Mouse (Mus musculus) midbrain, embryonic 13.5 days (tissue): ENCODE data around the gene 1700088E04Rik. TPM values are rescaled to one million over a fixed set of nuclear protein-coding genes. Genes with fewer than 3 reads are reported as not detected.

Source experiments
- ATAC-seq: fragments of 200-750 bp; cut with Nextera tagmentation; 2 replicates; pipeline ENCODE4 v1.8.0; 2017; ENCODE audit warnings: mild to moderate bottlenecking, moderate TSS enrichment, moderate library complexity
- H3K27ac ChIP-seq: fragments of 300-500 bp; sonication (generic); 2 replicates; pipeline ENCODE4 v1.5.1; 2015; ENCODE audit warnings: inconsistent platforms, mild to moderate bottlenecking, moderate library complexity
- H3K27me3 ChIP-seq: fragments of 300-500 bp; sonication (generic); 2 replicates; pipeline ENCODE4 v1.6.1; 2015; ENCODE audit warnings: mild to moderate bottlenecking, inconsistent platforms
- H3K36me3 ChIP-seq: fragments of 300-500 bp; sonication (generic); 2 replicates; pipeline ENCODE4 v1.6.1; 2015; ENCODE audit warnings: mild to moderate bottlenecking, inconsistent platforms
- H3K4me1 ChIP-seq: fragments of 300-500 bp; sonication (generic); replicated peaks from 2 replicates; pipeline ENCODE4 v1.6.1; 2015; ENCODE audit warnings: inconsistent platforms
- H3K4me2 ChIP-seq: fragments of 300-500 bp; sonication (generic); replicated peaks from 2 replicates; pipeline ENCODE4 v1.6.1; 2015; ENCODE audit warnings: moderate library complexity, mild to moderate bottlenecking, inconsistent platforms
- H3K4me3 ChIP-seq: fragments of 300-500 bp; sonication (generic); replicated peaks from 2 replicates; pipeline ENCODE4 v1.5.1; 2015; ENCODE audit warnings: mild to moderate bottlenecking, inconsistent platforms
- H3K9ac ChIP-seq: fragments of 300-500 bp; sonication (generic); replicated peaks from 2 replicates; pipeline ENCODE4 v1.6.1; 2015; ENCODE audit warnings: mild to moderate bottlenecking, inconsistent platforms
- H3K9me3 ChIP-seq: fragments of 300-500 bp; sonication (generic); 2 replicates; pipeline ENCODE4 v1.6.1; 2016; ENCODE audit warnings: mild to moderate bottlenecking, inconsistent platforms
- WGBS: fragments of 180-500 bp; shearing (Covaris S2); methylation state at CpG from one replicate; pipeline ENCODE4 v1.1.7; 2015; 5-methylcytosine and 5-hydroxymethylcytosine counted together
- polyA plus RNA-seq: library from polyadenylated mRNA; unstranded; fragments of >200 nt; fragmentation: Nextera tagmentation; extraction: Ambion mirVana; gene quantifications from 2 replicates; pipeline ENCODE4 v1.2.1, GENCODE M21; 2015

1700088E04Rik gene
- polyA plus RNA-seq, 1 experiment from 2014 or later = 16.6 TPM

- H3K27ac ChIP-seq = no peak overlapping the region
- WGBS = 54% methylated on average over 7 of the region's 7 CpGs
- H3K4me1 ChIP-seq = peaks cover 22% of the 10 kb centered on the region
- no peaks in the 10 kb centered on the region for H3K9me3 ChIP-seq
- H3K4me3 ChIP-seq = no peak overlapping the region
- no peak overlapping the region for H3K9ac ChIP-seq
- H3K4me2 ChIP-seq = no peak overlapping the region
- no peaks in the 10 kb centered on the region for H3K27me3 ChIP-seq
- ATAC-seq = peak; percentile 62
- peaks cover 80% of the 10 kb centered on the region for H3K36me3 ChIP-seq
Measured at GRCm38 (mm10) chr15:79148533-79148932, 7.5 kb upstream of the 1700088E04Rik start.

GRCm38 (mm10) chr15:79145522-79145921 is 4.5 kb upstream of the 1700088E04Rik start:
- Histone ChIP-seq H3K4me1 (peaks cover 17% of the 10 kb centered on the region), H3K9me3 (no peaks in the 10 kb centered on the region), H3K27me3 (no peaks in the 10 kb centered on the region), H3K27ac (no peak overlapping the region), H3K4me2 (no peak overlapping the region), H3K9ac (no peak overlapping the region), H3K36me3 (peaks cover 54% of the 10 kb centered on the region), H3K4me3 (no peak overlapping the region)
- WGBS = 95% methylated on average over 7 of the region's 7 CpGs
- ATAC-seq = no peak

- H3K36me3 ChIP-seq = peaks cover 43% of the 10 kb centered on the region
- no peaks in the 10 kb centered on the region for H3K9me3 ChIP-seq
- H3K27ac ChIP-seq = no peak overlapping the region
- no peak overlapping the region for H3K4me3 ChIP-seq
- WGBS = 91% methylated on average over 8 of the region's 8 CpGs
- H3K9ac ChIP-seq = no peak overlapping the region
- no peaks in the 10 kb centered on the region for H3K27me3 ChIP-seq
- peaks cover 21% of the 10 kb centered on the region for H3K4me1 ChIP-seq
- ATAC-seq = no peak
- H3K4me2 ChIP-seq = no peak overlapping the region
Measured at GRCm38 (mm10) chr15:79144021-79144420, 3.0 kb upstream of the 1700088E04Rik start.

GRCm38 (mm10) chr15:79143316-79143715 is 2.3 kb upstream of the 1700088E04Rik start:
- ATAC-seq = no peak
- Histone ChIP-seq H3K4me1 (peaks cover 21% of the 10 kb centered on the region), H3K4me3 (no peak overlapping the region), H3K27me3 (no peaks in the 10 kb centered on the region), H3K9ac (no peak overlapping the region), H3K27ac (no peak overlapping the region), H3K4me2 (no peak overlapping the region), H3K36me3 (peaks cover 41% of the 10 kb centered on the region), H3K9me3 (no peaks in the 10 kb centered on the region)
- 91% methylated on average over 12 of the region's 12 CpGs for WGBS

GRCm38 (mm10) chr15:79141566-79141917 is 489 bp upstream of the 1700088E04Rik start:
- peaks cover 21% of the 10 kb centered on the region for H3K4me1 ChIP-seq
- peak overlapping the region; percentile 80 for H3K4me2 ChIP-seq
- 2% methylated on average over 7 of the region's 7 CpGs for WGBS
- H3K9ac ChIP-seq = peak overlapping the region; percentile 87
- no peaks in the 10 kb centered on the region for H3K27me3 ChIP-seq
- H3K4me3 ChIP-seq = peak overlapping the region; percentile 92
- H3K36me3 ChIP-seq = peaks cover 26% of the 10 kb centered on the region
- no peaks in the 10 kb centered on the region for H3K9me3 ChIP-seq
- 0 out of 2 replicates have a peak overlapping the region, but pooled peaks have one; percentile 10 for H3K27ac ChIP-seq
- no peak; the same call in 1 of the 2 replicates for ATAC-seq

GRCm38 (mm10) chr15:79139640-79140039 is 1.4 kb downstream of the 1700088E04Rik start:
- H3K9ac ChIP-seq = no peak overlapping the region
- no peak overlapping the region for H3K4me3 ChIP-seq
- peaks cover 21% of the 10 kb centered on the region for H3K4me1 ChIP-seq
- H3K4me2 ChIP-seq = no peak overlapping the region
- no peak for ATAC-seq
- no peaks in the 10 kb centered on the region for H3K9me3 ChIP-seq
- 68% methylated on average over 10 of the region's 10 CpGs for WGBS
- no peak overlapping the region for H3K27ac ChIP-seq
- no peaks in the 10 kb centered on the region for H3K27me3 ChIP-seq
- H3K36me3 ChIP-seq = peaks cover 7% of the 10 kb centered on the region

- H3K4me3 ChIP-seq = no peak overlapping the region
- H3K9me3 ChIP-seq = no peaks in the 10 kb centered on the region
- ATAC-seq = no peak
- peaks cover 35% of the 10 kb centered on the region for H3K36me3 ChIP-seq
- H3K4me2 ChIP-seq = no peak overlapping the region
- H3K9ac ChIP-seq = peak overlapping the region; percentile 10; the same call in 1 of the 2 replicates
- no peaks in the 10 kb centered on the region for H3K27me3 ChIP-seq
- no peak overlapping the region for H3K27ac ChIP-seq
- 73% methylated on average over 11 of the region's 11 CpGs for WGBS
- peaks cover 6% of the 10 kb centered on the region for H3K4me1 ChIP-seq
Measured at GRCm38 (mm10) chr15:79135783-79136575, 5.1 kb downstream of the 1700088E04Rik start.

- no peak for ATAC-seq
- peaks cover 41% of the 10 kb centered on the region for H3K36me3 ChIP-seq
- no peaks in the 10 kb centered on the region for H3K9me3 ChIP-seq
- no peak overlapping the region for H3K4me3 ChIP-seq
- H3K4me1 ChIP-seq = peaks cover 2% of the 10 kb centered on the region
- no peaks in the 10 kb centered on the region for H3K27me3 ChIP-seq
- no peak overlapping the region for H3K9ac ChIP-seq
- no peak overlapping the region for H3K4me2 ChIP-seq
- H3K27ac ChIP-seq = no peak overlapping the region
- 87% methylated on average over 9 of the region's 9 CpGs for WGBS
Measured at GRCm38 (mm10) chr15:79135332-79135731, 5.7 kb downstream of the 1700088E04Rik start.

- ATAC-seq = peak; percentile 14; the same call in 1 of the 2 replicates
- Histone ChIP-seq H3K27ac (no peak overlapping the region), H3K4me3 (no peak overlapping the region), H3K27me3 (no peaks in the 10 kb centered on the region), H3K36me3 (peaks cover 48% of the 10 kb centered on the region), H3K9ac (no peak overlapping the region), H3K9me3 (no peaks in the 10 kb centered on the region), H3K4me2 (no peak overlapping the region), H3K4me1 (no peaks in the 10 kb centered on the region)
- WGBS = 85% methylated on average over 9 of the region's 9 CpGs
Measured at GRCm38 (mm10) chr15:79134496-79135270, 6.4 kb downstream of the 1700088E04Rik start.

GRCm38 (mm10) chr15:79133191-79133661 is 7.8 kb downstream of the 1700088E04Rik start:
- no peaks in the 10 kb centered on the region for H3K9me3 ChIP-seq
- no peaks in the 10 kb centered on the region for H3K4me1 ChIP-seq
- H3K27me3 ChIP-seq = no peaks in the 10 kb centered on the region
- ATAC-seq = no peak
- no peak overlapping the region for H3K9ac ChIP-seq
- H3K36me3 ChIP-seq = peaks cover 58% of the 10 kb centered on the region
- 86% methylated on average over 6 of the region's 6 CpGs for WGBS
- no peak overlapping the region for H3K27ac ChIP-seq
- H3K4me2 ChIP-seq = no peak overlapping the region
- no peak overlapping the region for H3K4me3 ChIP-seq

GRCm38 (mm10) chr15:79131442-79131841 is 9.6 kb downstream of the 1700088E04Rik start:
- WGBS = 85% methylated on average over 7 of the region's 7 CpGs
- Histone ChIP-seq H3K9me3 (no peaks in the 10 kb centered on the region), H3K36me3 (peaks cover 74% of the 10 kb centered on the region), H3K27ac (no peak overlapping the region), H3K9ac (no peak overlapping the region), H3K27me3 (no peaks in the 10 kb centered on the region), H3K4me2 (no peak overlapping the region), H3K4me3 (no peak overlapping the region), H3K4me1 (no peaks in the 10 kb centered on the region)
- no peak for ATAC-seq

- no peak overlapping the region for H3K4me2 ChIP-seq
- H3K4me1 ChIP-seq = no peaks in the 10 kb centered on the region
- H3K9ac ChIP-seq = no peak overlapping the region
- WGBS = 89% methylated on average over 10 of the region's 10 CpGs
- H3K4me3 ChIP-seq = no peak overlapping the region
- H3K27me3 ChIP-seq = no peaks in the 10 kb centered on the region
- ATAC-seq = no peak
- peaks cover 80% of the 10 kb centered on the region for H3K36me3 ChIP-seq
- H3K9me3 ChIP-seq = no peaks in the 10 kb centered on the region
- no peak overlapping the region for H3K27ac ChIP-seq
Measured at GRCm38 (mm10) chr15:79130782-79131181, 10.3 kb downstream of the 1700088E04Rik start.
